Mouse (Mus musculus): Measurements from ENCODE around the gene Pde4d. TPM values are rescaled to one million over a fixed set of nuclear protein-coding genes. Genes with fewer than 3 reads are reported as not detected.
A peak's percentile ranks its signal among the peaks of the same experiment; 100 is the strongest.

Gene Pde4d
- polyA plus RNA-seq, 1 experiment from 2014 or later, result 16.7 TPM

DNA sequence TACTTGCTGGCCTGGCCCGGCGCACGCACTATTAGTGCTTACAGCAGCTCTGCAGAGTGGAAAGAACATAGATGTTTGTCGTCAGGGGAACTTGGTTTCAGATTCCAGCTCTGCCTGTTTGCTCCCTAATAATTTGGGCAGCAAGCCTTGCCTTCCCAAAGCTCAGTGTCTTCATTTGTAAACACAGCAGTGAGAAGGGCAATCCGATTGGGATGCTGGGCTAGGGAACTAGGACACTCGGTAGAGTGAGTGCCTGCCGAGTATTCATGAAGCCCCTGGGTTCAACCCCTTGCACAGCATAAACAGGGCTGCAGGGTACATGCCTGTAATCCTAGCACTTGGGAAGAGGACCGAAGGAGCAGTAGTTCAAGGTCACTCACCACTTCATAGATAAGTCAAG is 1459.4 kb downstream of the Pde4d start:
- WGBS, result 78% methylated on average over 8 of the region's 8 CpGs
- no peak overlapping the region for H3K4me3 ChIP-seq (replicated peaks)
- H3K36me3 ChIP-seq, result no peaks in the 10 kb centered on the region
- ATAC-seq (replicated peaks; ENCODE audit: low FRiP score), result no peak
- H3K27ac ChIP-seq, result no peak overlapping the region
- H3K4me1 ChIP-seq, result peaks cover 13% of the 10 kb centered on the region
- peaks cover under 1% of the 10 kb centered on the region; the same call in 1 of the 2 replicates for H3K27me3 ChIP-seq
- H3K4me2 ChIP-seq, result no peak overlapping the region
- no peaks in the 10 kb centered on the region for H3K9me3 ChIP-seq (replicated peaks)
- H3K9ac ChIP-seq, result no peak overlapping the region

DNA sequence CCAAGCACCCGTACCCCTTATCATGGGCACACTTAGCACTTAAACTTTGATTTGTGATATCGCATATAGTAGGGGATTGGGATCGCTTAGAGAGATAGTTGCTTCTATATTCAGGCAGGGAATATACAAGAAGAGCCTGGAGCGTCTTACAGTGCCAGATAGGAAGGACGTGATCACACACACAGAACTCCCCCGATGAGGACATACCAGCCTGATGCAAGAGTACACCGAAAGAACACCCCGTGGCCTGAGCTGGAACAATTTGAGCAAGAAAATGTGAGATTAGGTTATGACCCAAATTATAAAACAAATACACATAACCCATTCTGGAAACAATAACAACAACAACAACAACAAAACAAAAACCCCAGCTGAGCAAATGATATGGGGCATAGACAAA is 1461.2 kb downstream of the Pde4d start:
- H3K27me3 ChIP-seq, result no peaks in the 10 kb centered on the region
- ATAC-seq (replicated peaks; ENCODE audit: low FRiP score), result no peak
- H3K9ac ChIP-seq, result no peak overlapping the region
- no peaks in the 10 kb centered on the region for H3K9me3 ChIP-seq (replicated peaks)
- H3K36me3 ChIP-seq, result no peaks in the 10 kb centered on the region
- 91% methylated on average over 8 of the region's 8 CpGs for WGBS
- H3K4me1 ChIP-seq, result peaks cover 29% of the 10 kb centered on the region
- H3K4me2 ChIP-seq, result no peak overlapping the region
- no peak overlapping the region for H3K4me3 ChIP-seq (replicated peaks)
- H3K27ac ChIP-seq, result no peak overlapping the region

DNA sequence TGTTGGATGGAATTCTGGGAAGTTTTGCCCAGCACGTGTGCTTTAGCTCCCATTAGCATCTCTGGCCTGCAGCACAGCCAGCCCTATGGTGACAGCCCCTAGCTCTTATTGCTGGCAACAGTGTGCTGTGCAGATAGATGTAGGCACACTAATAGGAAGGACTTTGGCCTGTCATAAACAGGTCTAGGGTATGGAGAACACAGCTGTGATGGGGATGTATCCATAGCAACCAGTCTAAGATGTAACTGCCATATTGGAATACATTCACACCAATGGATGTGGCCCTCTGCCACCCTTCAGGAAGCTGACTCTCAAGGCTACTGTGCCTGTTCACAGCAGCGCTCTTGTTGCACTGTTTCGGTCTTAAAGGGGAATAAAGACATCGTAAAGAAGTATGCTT is 1462.9 kb downstream of the Pde4d start:
- H3K36me3 ChIP-seq, result no peaks in the 10 kb centered on the region
- H3K9ac ChIP-seq, result no peak overlapping the region
- no peaks in the 10 kb centered on the region for H3K9me3 ChIP-seq (replicated peaks)
- 82% methylated on average over 4 of the region's 4 CpGs for WGBS
- H3K27me3 ChIP-seq, result no peaks in the 10 kb centered on the region
- no peak overlapping the region for H3K4me3 ChIP-seq (replicated peaks)
- no peak overlapping the region for H3K4me2 ChIP-seq
- no peak overlapping the region for H3K27ac ChIP-seq
- peaks cover 31% of the 10 kb centered on the region for H3K4me1 ChIP-seq
- no peak for ATAC-seq (replicated peaks; ENCODE audit: low FRiP score)

DNA sequence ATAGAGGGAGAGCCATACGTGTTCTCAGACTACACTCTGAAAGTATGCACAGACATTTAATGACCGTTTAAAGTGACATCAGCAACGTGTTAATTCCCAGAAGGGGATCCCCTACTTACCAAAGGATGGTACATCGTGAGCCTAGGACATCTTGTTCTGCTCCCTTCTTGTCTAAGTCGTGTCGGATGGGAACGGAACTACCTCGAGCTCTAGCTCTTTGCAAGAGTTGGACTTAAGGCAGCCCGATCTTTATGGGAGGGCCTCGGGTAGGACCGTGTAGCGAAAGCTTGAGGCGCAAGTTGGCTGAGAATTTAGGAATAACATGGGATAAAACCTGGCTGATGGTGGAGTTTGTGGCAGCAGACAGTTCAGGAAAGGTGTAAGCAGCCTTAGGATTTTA is 1464.5 kb downstream of the Pde4d start:
- Histone ChIP-seq H3K9ac (no peak overlapping the region), H3K4me1 (peaks cover 31% of the 10 kb centered on the region), H3K4me2 (no peak overlapping the region), H3K27me3 (no peaks in the 10 kb centered on the region), H3K27ac (no peak overlapping the region), H3K36me3 (no peaks in the 10 kb centered on the region), H3K4me3 (replicated peaks) (no peak overlapping the region), H3K9me3 (replicated peaks) (no peaks in the 10 kb centered on the region)
- no peak for ATAC-seq (replicated peaks; ENCODE audit: low FRiP score)
- 71% methylated on average over 13 of the region's 13 CpGs for WGBS

DNA sequence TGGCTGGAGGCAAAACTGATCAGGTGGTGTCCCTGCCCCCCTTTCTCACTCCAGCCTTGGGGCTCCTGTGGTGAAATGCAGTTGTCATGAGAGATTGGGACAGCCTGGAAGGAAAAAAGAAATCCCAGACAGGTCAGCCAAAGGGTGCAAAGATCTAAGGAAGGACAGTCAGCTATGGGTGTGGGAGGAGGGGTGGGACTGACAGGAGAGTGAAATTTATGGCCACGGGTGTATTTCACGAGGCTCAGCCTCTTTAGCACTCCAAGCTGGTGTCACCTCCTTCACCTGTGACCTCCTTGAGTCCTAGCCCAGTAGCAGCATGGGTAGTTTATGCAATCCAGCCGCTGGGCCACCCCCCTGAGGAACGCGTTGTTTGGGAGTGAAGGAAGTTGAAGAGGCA is 1465.1 kb downstream of the Pde4d start:
- Histone ChIP-seq H3K9ac (no peak overlapping the region), H3K4me3 (replicated peaks) (no peak overlapping the region), H3K36me3 (no peaks in the 10 kb centered on the region), H3K4me1 (peaks cover 31% of the 10 kb centered on the region), H3K27ac (peak overlapping the region; percentile 57), H3K27me3 (no peaks in the 10 kb centered on the region), H3K4me2 (peak overlapping the region; percentile 12; the same call in 1 of the 2 replicates), H3K9me3 (replicated peaks) (no peaks in the 10 kb centered on the region)
- under 1% methylated on average over 5 of the region's 5 CpGs for WGBS
- peak; percentile 81 for ATAC-seq (replicated peaks; ENCODE audit: low FRiP score)

DNA sequence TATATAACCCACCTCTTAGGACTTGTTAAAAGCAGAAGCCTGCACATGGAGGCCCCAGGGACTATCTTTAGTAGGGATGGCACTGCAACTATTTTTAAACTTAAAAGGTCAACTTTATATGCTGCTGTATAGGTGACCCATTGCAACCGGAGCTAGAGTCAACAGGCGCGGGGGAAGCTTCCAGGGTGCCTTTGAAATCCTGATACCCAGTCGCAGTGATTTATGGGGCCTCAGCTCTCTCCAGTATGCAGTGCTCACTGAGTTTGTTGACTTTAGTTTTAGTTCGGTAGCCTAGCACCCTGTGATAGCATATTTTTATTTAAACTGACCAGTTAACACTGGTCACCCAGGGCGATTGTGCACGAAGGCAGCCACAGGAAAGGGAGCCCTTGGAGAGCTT is 1465.8 kb downstream of the Pde4d start:
- peak; percentile 93 for ATAC-seq (replicated peaks; ENCODE audit: low FRiP score)

DNA sequence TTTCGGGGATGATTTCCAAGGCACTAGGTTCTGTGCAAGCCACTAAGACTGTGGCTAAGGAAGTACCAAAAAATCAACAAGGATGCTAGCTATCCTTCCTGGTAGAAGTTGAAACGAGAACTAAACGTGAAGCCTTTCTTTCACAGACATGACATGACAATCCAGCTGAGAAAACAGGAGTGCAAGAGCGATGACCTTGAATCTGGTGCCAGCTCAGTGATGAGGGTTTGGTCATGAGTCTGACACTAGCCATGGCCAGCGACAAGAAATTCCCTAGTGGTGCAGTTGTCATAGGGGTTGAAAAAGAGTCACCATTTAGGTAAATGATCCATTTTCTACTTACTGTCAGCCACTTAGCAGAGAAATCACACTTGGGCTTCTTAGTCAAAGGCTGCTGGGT is 1466.2 kb downstream of the Pde4d start:
- ATAC-seq (replicated peaks; ENCODE audit: low FRiP score), result no peak

More for the DNA sequence above, 1465.8 kb downstream of the Pde4d start:
- Histone ChIP-seq H3K36me3 (no peaks in the 10 kb centered on the region), H3K27ac (peak overlapping the region; percentile 57), H3K4me2 (peak overlapping the region; percentile 12; the same call in 1 of the 2 replicates), H3K9me3 (replicated peaks) (no peaks in the 10 kb centered on the region), H3K4me1 (peaks cover 31% of the 10 kb centered on the region), H3K9ac (no peak overlapping the region), H3K4me3 (replicated peaks) (no peak overlapping the region), H3K27me3 (no peaks in the 10 kb centered on the region)
- 13% methylated on average over 7 of the region's 7 CpGs for WGBS

DNA sequence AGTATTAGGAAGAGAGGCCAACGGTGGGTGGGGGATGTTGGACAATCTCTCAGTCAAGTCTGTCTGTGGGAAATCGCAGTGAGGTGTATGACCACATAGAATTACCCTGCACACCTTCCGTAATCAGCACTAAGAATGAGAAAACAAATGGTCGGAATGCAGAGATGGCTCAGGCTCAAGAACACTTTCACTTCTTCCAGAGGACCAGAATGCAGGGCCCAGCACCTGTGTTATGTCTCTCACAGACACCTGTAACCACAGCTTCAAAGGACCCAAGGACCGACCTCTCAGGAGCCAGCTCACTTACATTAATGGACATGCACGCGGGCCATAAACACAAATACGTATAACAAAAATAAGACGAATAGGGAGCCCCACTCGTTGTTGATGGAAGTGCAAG is 1467.8 kb downstream of the Pde4d start:
- WGBS, result 81% methylated on average over 10 of the region's 10 CpGs
- Histone ChIP-seq H3K36me3 (no peaks in the 10 kb centered on the region), H3K9ac (no peak overlapping the region), H3K9me3 (replicated peaks) (no peaks in the 10 kb centered on the region), H3K27me3 (no peaks in the 10 kb centered on the region), H3K27ac (no peak overlapping the region), H3K4me1 (peaks cover 23% of the 10 kb centered on the region), H3K4me3 (replicated peaks) (no peak overlapping the region), H3K4me2 (no peak overlapping the region)
- ATAC-seq (replicated peaks; ENCODE audit: low FRiP score), result no peak

More for the DNA sequence above, 1466.2 kb downstream of the Pde4d start:
- H3K9me3 ChIP-seq (replicated peaks), result no peaks in the 10 kb centered on the region
- H3K27me3 ChIP-seq, result no peaks in the 10 kb centered on the region
- peaks cover 31% of the 10 kb centered on the region for H3K4me1 ChIP-seq
- H3K4me3 ChIP-seq (replicated peaks), result no peak overlapping the region
- H3K4me2 ChIP-seq, result 0 out of 2 replicates have a peak overlapping the region, but pooled peaks have one; percentile 12
- H3K36me3 ChIP-seq, result no peaks in the 10 kb centered on the region
- 0 out of 2 replicates have a peak overlapping the region, but pooled peaks have one; percentile 37 for H3K27ac ChIP-seq
- WGBS, result 32% methylated on average over 5 of the region's 5 CpGs
- H3K9ac ChIP-seq, result no peak overlapping the region

DNA sequence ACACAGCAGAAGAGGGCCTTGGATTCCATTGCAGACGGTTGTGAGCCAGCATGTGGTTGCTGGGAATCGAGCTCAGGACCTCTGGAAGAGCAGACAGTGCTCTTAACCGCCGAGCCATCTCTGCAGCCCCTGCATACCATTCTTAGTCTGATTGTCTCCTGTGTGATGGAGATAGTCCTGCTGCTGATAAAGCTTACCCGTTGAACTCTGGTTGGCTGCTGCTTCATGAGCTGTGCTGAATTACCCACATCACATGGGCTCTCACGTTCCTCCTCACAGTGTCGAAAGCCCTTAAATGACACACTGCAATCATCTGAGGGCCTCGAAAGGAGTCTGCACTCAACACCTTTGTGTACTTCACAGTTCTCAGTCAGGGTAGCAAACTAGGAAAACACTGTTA is 1468.9 kb downstream of the Pde4d start:
- WGBS, result 74% methylated on average over 8 of the region's 8 CpGs
- no peaks in the 10 kb centered on the region for H3K9me3 ChIP-seq (replicated peaks)

DNA sequence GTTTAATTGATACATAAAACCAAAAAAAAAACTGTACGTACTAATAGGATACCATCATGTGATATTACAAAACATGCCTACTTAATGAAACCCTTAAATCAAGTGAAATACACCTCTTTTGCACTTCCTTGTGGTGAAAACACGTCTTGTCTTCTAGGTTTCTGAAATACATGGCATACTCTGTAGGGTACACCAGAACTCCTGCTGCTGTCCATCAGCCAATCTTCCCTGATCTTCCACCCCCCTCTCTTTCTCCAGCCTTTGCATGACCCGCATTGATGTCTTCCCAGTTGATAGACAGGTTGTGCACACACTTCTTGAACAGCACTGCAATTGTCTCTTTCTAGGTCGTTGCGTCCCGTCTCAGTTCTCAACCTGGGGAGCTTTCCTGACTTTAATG is 1470.5 kb downstream of the Pde4d start:
- no peak for ATAC-seq (replicated peaks; ENCODE audit: low FRiP score)
- H3K9me3 ChIP-seq (replicated peaks), result no peaks in the 10 kb centered on the region
- WGBS, result 82% methylated on average over 6 of the region's 6 CpGs

More for the DNA sequence above, 1468.9 kb downstream of the Pde4d start:
- no peak overlapping the region for H3K4me2 ChIP-seq
- ATAC-seq (replicated peaks; ENCODE audit: low FRiP score), result no peak
- H3K9ac ChIP-seq, result no peak overlapping the region
- no peaks in the 10 kb centered on the region for H3K27me3 ChIP-seq
- H3K36me3 ChIP-seq, result no peaks in the 10 kb centered on the region
- peaks cover 23% of the 10 kb centered on the region for H3K4me1 ChIP-seq
- H3K4me3 ChIP-seq (replicated peaks), result no peak overlapping the region
- H3K27ac ChIP-seq, result no peak overlapping the region

DNA sequence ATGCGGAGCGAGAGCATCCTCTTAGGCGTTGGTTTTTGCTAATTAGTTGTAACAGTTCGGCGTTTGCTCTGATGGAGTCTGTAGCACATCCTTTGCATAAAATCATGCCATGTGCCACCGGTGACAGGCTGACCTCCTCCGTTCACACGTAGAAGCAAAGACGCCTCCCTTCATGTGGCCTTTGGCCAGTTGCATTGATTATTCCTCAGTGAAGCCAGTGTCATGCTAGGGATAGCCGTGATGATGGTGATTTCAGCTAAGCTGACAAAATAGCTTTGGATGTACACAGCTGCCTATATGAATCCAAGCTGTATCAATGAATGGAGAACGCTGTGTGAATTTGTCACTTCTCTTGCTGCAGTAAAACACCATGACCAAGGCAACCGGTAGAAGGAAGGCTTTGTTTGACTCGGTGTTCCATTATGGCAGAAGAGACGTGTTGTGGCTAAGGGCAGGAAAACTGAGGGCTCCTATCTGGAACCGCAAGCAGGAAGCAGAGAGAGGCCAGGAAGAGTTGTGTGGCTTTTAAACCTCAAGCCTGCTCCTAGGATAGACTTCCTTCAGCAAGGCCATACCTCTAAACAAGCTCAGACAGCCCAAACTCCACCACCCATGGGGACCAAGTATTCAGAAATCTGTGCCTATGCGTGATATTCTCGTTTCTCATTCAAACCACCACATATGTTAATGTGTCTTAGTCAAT is 1471.7 kb downstream of the Pde4d start:
- H3K9me3 ChIP-seq (replicated peaks), result no peaks in the 10 kb centered on the region
- H3K4me1 ChIP-seq, result peaks cover 3% of the 10 kb centered on the region
- no peak for ATAC-seq (replicated peaks; ENCODE audit: low FRiP score)
- H3K36me3 ChIP-seq, result no peaks in the 10 kb centered on the region
- H3K4me3 ChIP-seq (replicated peaks), result no peak overlapping the region
- no peak overlapping the region for H3K4me2 ChIP-seq
- H3K9ac ChIP-seq, result no peak overlapping the region
- H3K27me3 ChIP-seq, result no peaks in the 10 kb centered on the region
- WGBS, result 83% methylated on average over 17 of the region's 17 CpGs
- H3K27ac ChIP-seq, result no peak overlapping the region

More for the DNA sequence above, 1470.5 kb downstream of the Pde4d start:
- peaks cover 9% of the 10 kb centered on the region for H3K4me1 ChIP-seq
- no peak overlapping the region for H3K4me2 ChIP-seq
- H3K27ac ChIP-seq, result no peak overlapping the region
- H3K4me3 ChIP-seq (replicated peaks), result no peak overlapping the region
- no peaks in the 10 kb centered on the region for H3K27me3 ChIP-seq
- H3K36me3 ChIP-seq, result no peaks in the 10 kb centered on the region
- H3K9ac ChIP-seq, result no peak overlapping the region

DNA sequence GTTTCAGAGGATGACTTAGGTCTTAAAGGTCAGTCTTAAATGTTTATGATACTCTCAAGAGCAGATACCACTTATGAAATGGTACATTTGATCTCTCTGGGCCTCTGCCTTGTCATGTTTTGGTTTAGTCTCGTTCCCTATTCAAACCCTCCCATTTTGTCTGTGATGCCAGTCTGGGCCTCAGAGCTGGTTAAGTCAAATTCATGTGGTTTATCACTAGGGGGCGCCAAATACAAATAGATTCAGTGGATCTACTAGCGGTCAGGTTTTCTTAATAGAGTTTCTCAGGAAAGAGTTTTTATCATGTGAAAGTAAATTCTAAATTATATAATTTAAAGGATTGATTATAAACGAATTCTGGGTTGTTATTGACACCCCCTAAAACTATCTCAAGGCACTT is 1472.5 kb downstream of the Pde4d start:
- no peak overlapping the region for H3K4me2 ChIP-seq
- H3K36me3 ChIP-seq, result no peaks in the 10 kb centered on the region
- no peak overlapping the region for H3K27ac ChIP-seq
- H3K4me3 ChIP-seq (replicated peaks), result no peak overlapping the region
- WGBS, result 1% methylated on average over 4 of the region's 4 CpGs
- no peaks in the 10 kb centered on the region for H3K27me3 ChIP-seq
- no peaks in the 10 kb centered on the region for H3K9me3 ChIP-seq (replicated peaks)
- ATAC-seq (replicated peaks; ENCODE audit: low FRiP score), result no peak
- H3K4me1 ChIP-seq, result peaks cover 4% of the 10 kb centered on the region
- no peak overlapping the region for H3K9ac ChIP-seq

DNA sequence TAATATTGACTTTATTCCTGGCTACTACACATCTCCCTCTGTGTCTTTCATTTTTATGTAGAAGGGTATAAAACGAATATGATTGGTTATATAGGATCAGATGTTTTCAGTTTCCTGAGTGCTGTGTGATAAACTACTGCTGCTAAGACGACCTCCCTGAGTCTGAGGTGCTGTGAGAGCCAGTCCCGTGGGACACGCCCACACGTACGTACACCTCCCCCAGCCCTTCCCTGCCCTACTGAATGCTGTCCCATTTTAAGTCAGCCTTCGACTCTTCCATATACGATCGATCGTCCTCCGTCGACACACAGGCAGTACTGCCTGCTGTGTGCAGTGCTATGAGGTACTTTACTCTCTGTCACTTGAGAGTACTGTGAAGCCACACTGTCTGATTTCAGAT is 1473.0 kb downstream of the Pde4d start:
- H3K4me2 ChIP-seq, result no peak overlapping the region
- H3K27me3 ChIP-seq, result no peaks in the 10 kb centered on the region
- ATAC-seq (replicated peaks; ENCODE audit: low FRiP score), result peak; percentile 38; the same call in 1 of the 2 replicates
- peaks cover 4% of the 10 kb centered on the region for H3K4me1 ChIP-seq
- 67% methylated on average over 12 of the region's 12 CpGs for WGBS
- no peak overlapping the region for H3K9ac ChIP-seq
- H3K27ac ChIP-seq, result no peak overlapping the region
- no peaks in the 10 kb centered on the region for H3K9me3 ChIP-seq (replicated peaks)
- no peak overlapping the region for H3K4me3 ChIP-seq (replicated peaks)
- H3K36me3 ChIP-seq, result no peaks in the 10 kb centered on the region
